Mouse (Mus musculus): ENCODE measurements around the gene Wipf3.
A peak's percentile ranks its signal among the peaks of the same experiment; 100 is the strongest.

Wipf3 gene

DNA sequence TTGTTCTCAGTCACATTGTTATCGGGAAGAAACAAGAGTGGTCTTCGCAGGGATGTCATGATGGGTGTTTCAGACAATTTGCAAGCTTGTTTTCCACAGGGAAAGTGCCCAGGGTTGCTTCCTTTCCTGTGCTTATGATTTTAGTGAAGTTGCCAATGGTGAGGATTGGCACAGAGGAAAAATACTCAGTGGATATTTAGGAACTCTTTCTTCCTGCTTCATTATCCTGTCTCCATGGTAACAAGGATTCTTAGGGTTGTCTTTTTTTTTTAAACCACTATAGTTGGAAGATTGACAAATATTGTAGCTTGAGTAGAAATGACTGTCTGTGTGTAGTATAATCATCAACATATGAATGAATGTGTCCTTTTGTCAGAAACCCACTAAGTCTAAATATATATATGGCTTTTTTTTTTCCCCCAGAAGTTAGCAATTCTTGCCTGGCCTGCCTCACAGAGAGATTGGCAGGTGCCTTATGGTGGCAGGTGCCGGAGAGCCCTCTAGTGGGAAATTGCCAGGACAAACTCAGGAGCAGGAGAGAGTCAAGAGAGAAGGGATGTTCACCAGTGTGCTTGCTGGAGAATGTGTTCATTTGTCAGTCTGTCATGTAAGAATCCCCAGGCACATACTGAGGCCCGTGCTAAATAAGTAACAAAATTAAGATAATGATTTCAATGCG, 49.4 kb downstream of the Wipf3 start:
- DNase-seq: peak; percentile 41

DNA sequence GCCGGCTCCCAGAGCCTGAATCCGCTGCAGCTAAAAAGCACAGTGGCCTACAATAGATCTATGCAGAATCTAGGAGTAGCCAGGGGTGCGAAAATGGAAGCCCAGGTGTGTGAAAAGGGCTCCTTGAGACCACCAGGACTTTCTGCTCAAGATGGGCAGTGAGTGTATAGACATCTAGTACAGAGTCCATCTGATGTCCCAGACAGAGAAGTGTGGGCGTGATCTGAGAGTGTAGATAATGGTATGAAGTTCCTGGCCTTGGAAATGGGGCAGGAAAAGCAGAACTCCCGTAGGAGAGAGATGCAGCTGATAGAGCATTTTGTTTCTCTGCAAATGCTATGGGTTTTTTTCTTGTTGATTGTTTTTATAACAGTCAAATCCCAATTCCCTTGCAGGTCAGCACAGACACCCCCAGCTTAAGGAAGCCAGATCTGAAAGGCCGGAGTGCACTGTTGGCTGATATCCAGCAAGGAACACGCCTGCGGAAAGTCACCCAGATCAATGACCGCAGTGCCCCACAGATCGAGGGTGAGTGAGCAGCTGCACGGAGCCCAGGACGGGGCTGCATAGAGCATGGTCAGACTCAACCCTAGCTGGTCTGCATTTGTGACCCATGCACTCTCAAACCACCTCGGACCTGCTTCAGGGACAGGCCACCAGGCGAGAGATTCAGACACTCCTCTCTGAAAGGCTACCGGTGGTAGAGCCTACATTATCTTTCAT, 52.1 kb downstream of the Wipf3 start:
- DNase-seq: no peak

DNA sequence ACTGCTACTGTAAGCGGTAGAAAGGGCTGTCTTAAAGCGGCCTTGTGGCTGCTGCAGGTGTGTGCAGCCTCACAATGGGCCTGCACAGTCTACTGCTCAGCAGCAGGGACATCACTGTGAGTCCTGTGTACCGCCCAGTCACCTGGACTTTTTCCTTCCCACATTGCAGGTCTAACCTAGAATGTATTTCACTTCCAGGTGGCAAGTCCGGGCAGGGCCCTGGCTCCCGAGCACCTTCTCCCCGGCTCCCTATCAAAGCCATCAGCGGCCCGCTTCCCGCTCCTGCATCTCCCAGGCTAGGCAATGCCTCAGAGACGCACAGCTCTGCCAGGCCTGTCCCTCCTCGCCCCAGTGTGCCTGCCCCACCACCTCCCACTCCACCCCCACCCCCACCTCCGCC, 55.6 kb downstream of the Wipf3 start:
- DNase-seq: no peak

GRCm38 (mm10) chr6:54485435-54485901, 56.1 kb downstream of the Wipf3 start:
- peak; percentile 37 for DNase-seq

- no peak for DNase-seq
These were observed 56.7 kb downstream of the Wipf3 start for GRCm38 (mm10) chr6:54485973-54486569.

- DNase-seq: no peak
These were observed 61.7 kb downstream of the Wipf3 start for GRCm38 (mm10) chr6:54491074-54491473.

DNA sequence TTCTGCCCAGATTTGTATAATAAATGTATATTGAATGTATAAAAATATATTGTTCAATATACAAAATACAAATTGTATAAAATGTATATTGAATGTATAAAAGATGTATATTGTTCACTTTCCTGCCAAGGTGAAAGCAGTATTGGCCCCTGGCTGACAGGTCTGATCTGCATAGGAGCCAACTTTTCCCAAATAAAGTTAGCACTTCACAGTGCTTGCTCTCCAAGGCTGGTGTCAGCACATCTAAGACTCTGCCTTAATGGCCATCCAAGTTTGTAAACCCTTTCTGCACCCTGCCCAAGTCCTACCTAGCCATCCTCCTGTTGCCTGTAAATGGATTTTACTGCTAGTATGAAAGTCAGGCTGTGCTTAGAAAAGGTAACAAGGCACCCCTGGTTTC, 64.7 kb downstream of the Wipf3 start:
- DNase-seq: no peak

GRCm38 (mm10) chr6:54494612-54495398, 65.4 kb downstream of the Wipf3 start:
- DNase-seq: no peak

DNA sequence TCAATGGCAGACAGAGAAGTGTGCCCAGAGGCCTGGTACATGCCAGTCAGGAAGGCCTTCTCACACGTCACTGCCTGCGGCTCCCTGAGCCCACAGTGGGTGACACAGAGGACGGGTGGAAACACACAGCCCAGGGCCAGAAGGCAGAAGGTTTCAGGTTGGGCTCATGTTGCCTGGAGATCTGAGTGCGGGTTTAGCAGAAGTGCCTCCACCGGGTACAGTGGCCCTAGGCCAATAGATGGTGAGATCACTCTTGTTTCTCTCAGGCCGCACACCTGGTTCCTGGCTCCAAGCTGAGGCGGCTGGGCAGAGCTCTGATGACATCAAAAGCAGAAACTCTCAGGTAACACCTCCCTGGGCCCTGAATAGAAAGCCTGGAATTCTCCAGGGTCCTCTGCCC, 66.8 kb downstream of the Wipf3 start:
- DNase-seq: no peak

GRCm38 (mm10) chr6:54502661-54503115, 73.3 kb downstream of the Wipf3 start:
- DNase-seq: peak; percentile 74

DNA sequence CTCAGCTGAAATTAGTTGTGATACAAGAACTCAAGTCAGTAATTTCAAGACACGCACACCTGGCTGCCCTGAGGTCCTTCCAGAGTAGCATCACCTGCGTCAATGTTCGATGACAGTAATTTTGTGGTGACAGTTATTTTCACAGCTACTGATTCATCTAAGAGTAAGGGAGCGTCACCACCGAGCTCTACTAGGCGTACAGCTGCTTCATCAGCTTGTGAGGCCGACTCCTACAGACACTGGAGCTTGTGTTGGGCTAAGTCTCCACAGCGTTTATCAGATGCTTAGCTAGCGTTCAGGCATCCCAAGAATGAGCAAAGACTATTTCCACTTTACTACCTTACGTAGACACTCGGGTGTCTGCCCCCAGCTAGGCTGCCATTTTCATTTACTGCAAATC, 76.9 kb downstream of the Wipf3 start:
- DNase-seq: no peak

- peak; percentile 80 for DNase-seq
These were observed 77.6 kb downstream of the Wipf3 start for GRCm38 (mm10) chr6:54507002-54507401.

- no peak for DNase-seq
These were observed 78.4 kb downstream of the Wipf3 start for GRCm38 (mm10) chr6:54507808-54508207.

DNA sequence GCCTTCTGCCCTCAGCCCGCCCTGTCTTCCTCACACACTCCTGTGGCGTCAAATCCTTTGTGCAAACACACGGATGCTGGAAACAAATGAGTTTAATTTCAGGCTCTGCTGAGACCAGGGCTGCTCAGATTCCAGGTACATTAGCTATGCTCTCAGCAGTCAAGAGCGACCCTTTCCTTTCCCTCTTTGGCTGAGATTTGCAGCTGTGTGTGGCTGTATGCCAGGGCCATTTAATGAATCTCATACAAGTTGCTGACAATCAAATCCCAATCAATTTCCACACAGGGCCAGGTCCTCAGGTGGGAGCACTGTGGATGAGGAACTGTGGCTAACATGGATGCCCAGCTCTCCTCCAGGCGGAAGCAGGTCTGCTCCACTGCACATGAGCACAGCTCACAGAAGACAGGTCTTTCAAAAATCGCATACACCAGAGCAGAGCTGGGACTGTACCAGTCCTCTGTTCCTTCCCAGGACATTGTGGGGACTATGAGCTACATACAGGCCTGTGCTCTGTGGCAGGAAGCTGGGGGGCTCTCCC, 78.9 kb downstream of the Wipf3 start:
- DNase-seq: no peak

DNA sequence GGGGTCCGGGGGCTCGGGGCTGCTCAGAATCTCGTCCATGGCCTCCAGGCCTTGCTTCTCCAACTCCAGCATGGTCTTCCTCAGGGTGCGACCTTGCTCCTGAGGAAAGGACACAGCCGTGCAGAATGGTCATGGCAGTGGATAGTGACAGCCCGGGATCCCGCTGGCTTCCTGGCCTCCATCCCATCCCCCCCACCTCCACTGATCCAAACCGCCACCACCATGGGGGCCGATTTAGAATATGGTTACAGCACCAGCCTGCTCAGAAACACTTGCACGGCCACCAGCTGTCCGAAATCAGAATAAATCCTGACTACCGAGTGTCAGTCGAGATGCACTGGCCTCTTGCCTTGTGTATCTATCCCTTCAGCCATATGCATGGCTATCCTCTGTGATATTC, 79.9 kb downstream of the Wipf3 start:
- DNase-seq: no peak

DNA sequence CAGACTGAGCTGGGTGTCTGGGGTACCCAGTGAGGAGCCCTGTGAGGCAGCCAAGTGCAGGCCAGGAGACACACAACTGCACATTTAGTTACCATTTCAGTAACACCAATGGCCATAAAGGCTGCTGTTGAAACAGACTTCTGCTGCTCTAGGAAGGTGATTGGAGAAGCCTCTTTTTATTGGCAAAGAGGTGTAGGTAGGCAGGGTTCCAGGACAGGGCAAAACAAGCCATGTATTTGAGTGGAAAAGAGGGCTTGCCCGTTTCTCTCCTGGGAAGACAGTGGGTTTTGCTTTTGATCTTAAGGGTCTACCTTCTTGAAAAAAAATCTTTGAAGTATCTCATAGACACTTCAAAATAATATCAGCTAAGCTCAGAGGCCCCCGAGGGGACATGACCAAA, 82.9 kb downstream of the Wipf3 start:
- DNase-seq: no peak

DNA sequence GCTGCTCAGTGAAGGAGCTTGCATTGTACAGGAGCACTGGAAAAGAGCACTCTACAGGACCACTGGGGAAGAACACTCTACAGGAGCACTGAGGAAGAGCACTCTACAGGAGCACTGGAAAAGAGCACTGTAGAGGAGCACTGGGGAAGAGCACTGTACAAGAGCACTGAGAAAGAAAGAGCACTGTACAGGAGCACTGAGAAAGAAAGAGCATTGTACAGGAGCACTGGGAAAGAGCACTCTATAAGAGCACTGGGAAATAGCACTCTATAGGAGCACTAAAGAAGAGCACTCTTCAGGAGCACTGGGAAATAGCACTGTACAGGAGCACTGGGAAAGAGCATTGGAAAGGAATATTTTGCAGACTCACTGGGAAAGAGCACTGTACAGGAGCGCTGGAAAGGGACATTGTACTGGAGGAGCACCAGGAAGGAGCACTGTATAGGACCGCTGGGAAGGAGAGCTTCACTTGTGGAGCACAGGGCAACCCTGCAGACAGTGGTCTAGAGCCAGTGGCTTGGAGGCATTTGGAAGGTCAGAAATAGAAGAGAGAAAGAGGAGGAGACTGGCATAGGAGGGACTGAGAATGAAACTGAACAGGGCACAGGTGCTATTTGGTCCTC, 87.2 kb downstream of the Wipf3 start:
- DNase-seq: no peak

DNA sequence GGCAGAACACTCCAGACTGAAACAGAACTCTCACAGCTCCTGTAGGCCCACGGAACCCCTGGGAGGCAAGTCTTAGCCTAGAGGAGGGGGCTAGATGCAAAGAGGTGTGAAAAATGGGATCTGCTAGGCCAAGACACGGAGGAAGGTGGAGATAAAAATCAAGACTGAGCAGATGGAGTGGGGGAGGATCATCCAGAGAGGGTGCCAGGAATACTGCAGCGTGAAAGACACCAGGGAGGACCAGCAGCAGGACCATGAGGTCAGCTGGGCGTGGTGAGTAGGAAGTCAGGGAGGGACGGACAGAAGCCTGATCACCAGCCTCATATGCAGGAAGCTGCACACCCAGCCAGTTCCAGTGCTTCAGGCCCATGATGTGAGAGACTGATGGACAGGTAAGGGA, 89.4 kb downstream of the Wipf3 start:
- DNase-seq: no peak

DNA sequence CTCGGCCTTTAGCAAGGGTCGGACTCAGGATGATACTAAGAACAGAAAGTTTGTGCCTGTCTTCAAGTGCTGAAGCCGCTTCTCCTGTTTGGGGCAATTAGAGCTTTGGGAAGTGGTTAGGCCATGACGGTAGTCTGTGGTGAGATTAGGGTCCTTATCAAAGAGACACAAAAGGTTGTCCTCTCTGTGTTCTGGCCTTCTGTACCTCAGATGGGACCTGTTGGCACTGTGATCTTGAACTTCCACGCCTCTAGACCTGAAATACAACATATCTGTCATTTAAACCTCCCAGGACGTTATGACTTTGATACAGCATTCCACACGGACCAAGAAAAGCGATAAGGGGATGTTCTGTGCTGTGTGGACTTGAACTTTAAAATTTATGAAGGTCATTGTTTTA, 99.3 kb downstream of the Wipf3 start:
- DNase-seq: no peak

DNA sequence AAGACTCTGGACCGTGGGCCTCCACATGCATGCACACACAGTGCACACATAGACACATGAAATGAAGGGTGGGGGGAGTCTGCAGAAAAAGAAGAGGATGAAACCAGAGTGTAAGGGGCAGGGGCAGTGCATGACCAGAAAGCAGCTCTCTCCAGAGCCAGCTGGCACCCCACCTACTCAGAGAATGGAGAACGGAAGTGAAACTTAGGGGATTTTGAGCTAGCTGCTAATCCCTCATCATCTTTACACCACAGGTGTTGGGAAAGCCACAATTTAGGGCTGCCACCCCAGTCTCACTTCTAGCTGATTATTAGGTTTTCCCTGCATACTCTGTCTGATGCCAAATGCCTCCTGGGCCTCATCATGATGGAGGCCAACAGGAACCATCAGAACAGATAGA, 100.8 kb downstream of the Wipf3 start:
- DNase-seq: no peak

- DNase-seq: peak; percentile 40
These were observed 101.7 kb downstream of the Wipf3 start for GRCm38 (mm10) chr6:54531048-54531481.

GRCm38 (mm10) chr6:54535485-54535884, 106.1 kb downstream of the Wipf3 start:
- DNase-seq: no peak
